In genomic region chr3:138067288-138067687, GRCm38 (mm10) we compare ENCODE assay signal across 20 mouse cellular contexts. TPM values are rescaled to one million over a fixed set of nuclear protein-coding genes. Genes with fewer than 3 reads are reported as not detected.
DNase-seq lines count a peak whose midpoint lies in the region; ATAC-seq and TF ChIP-seq lines count a peak whose summit lies in the region.
"Had no signal": no experiment of that assay in that cellular context is flagged by ENCODE, and none has a peak within 500 bp of the region (broad histone marks: within the 10 kb centered on the region; RNA-seq: fewer than 3 reads in every experiment).

Gene Gm5105, minus strand, starts transcription at chr3:138067388.

- no peak for TF ChIP-seq CTCF in forebrain, postnatal 0 days (IDR thresholded peaks at IDR 0.05; ENCODE audit: low read depth)

- no peaks in the 10 kb centered on the region for H3K9me3 ChIP-seq in forebrain, postnatal 0 days (ENCODE audit: low read length)
- H3K9me3 ChIP-seq in forebrain, embryonic 11.5 days (ENCODE audit: control insufficient read depth, low read length) = no peaks in the 10 kb centered on the region
- H3K9me3 ChIP-seq in kidney, embryonic 14.5 days (ENCODE audit: control insufficient read depth, low read length) = no peaks in the 10 kb centered on the region
- H3K9me3 ChIP-seq in hindbrain, embryonic 12.5 days (replicated peaks) = no peaks in the 10 kb centered on the region
- no peaks in the 10 kb centered on the region for H3K9me3 ChIP-seq in midbrain, embryonic 13.5 days
- H3K9me3 ChIP-seq: embryonic facial prominence, embryonic 13.5 days had no signal

- H3K4me1 ChIP-seq in forebrain, postnatal 0 days (ENCODE audit: insufficient read depth) = peaks cover 17% of the 10 kb centered on the region
- no peaks in the 10 kb centered on the region; the same call in 1 of the 2 replicates for H3K4me1 ChIP-seq in forebrain, embryonic 11.5 days (replicated peaks; ENCODE audit: control insufficient read depth, insufficient read depth, low read length)
- peaks cover 35% of the 10 kb centered on the region for H3K4me1 ChIP-seq in kidney, embryonic 14.5 days (ENCODE audit: control insufficient read depth, insufficient read depth, low read length)
- peaks cover 38% of the 10 kb centered on the region for H3K4me1 ChIP-seq in hindbrain, embryonic 12.5 days
- peaks cover 22% of the 10 kb centered on the region for H3K4me1 ChIP-seq in midbrain, embryonic 13.5 days (replicated peaks)

- no peak within 1 kb of the TSS for H3K9ac ChIP-seq in forebrain, postnatal 0 days
- H3K9ac ChIP-seq in forebrain, embryonic 11.5 days (ENCODE audit: low read length) = no peak within 1 kb of the TSS
- H3K9ac ChIP-seq in kidney, embryonic 14.5 days (ENCODE audit: low read depth, low read length) = no peak within 1 kb of the TSS
- H3K9ac ChIP-seq in hindbrain, embryonic 12.5 days = no peak within 1 kb of the TSS
- H3K9ac ChIP-seq in midbrain, embryonic 13.5 days (replicated peaks) = no peak within 1 kb of the TSS; the same call in 1 of the 2 replicates
- H3K9ac ChIP-seq: embryonic facial prominence, embryonic 13.5 days had no signal

- DNase-seq in forebrain, postnatal 0 days = no peak
- no peak for DNase-seq in forebrain, embryonic 11.5 days (ENCODE audit: low spot score)
- no peak for DNase-seq in kidney, adult 8-10 months
- DNase-seq in cerebellum, postnatal 36 days = no peak
- no peak for DNase-seq in lung, postnatal 36 days
- DNase-seq: B cell, adult 2 months; cerebellum, adult 9-10 months; lung, adult 18-20 months; retina, postnatal 1 day; thymus, adult 2 months had no signal

- no peaks in the 10 kb centered on the region for H3K27me3 ChIP-seq in forebrain, postnatal 0 days (ENCODE audit: insufficient read depth, low read length)
- H3K27me3 ChIP-seq in forebrain, embryonic 11.5 days (ENCODE audit: control insufficient read depth, insufficient read depth, low read length) = no peaks in the 10 kb centered on the region
- no peaks in the 10 kb centered on the region for H3K27me3 ChIP-seq in kidney, embryonic 14.5 days (ENCODE audit: control insufficient read depth, insufficient read depth, low read length)
- H3K27me3 ChIP-seq in hindbrain, embryonic 12.5 days = peaks cover 6% of the 10 kb centered on the region
- 0 out of 2 replicates have a peak, but pooled peaks cover 3% of the 10 kb centered on the region for H3K27me3 ChIP-seq in midbrain, embryonic 13.5 days
- H3K27me3 ChIP-seq: embryonic facial prominence, embryonic 13.5 days had no signal

- H3K4me2 ChIP-seq in forebrain, postnatal 0 days (ENCODE audit: low read depth) = 0 out of 2 replicates have a peak within 1 kb of the TSS, but pooled peaks have one; percentile 3
- no peak within 1 kb of the TSS for H3K4me2 ChIP-seq in forebrain, embryonic 11.5 days (ENCODE audit: low read depth, low read length, severe bottlenecking)
- H3K4me2 ChIP-seq in kidney, embryonic 14.5 days (replicated peaks; ENCODE audit: low read depth, low read length) = peak within 1 kb of the TSS; percentile 33
- H3K4me2 ChIP-seq in hindbrain, embryonic 12.5 days (replicated peaks) = peak within 1 kb of the TSS; percentile 31; the same call in 1 of the 2 replicates
- H3K4me2 ChIP-seq in midbrain, embryonic 13.5 days (replicated peaks) = peak within 1 kb of the TSS; percentile 12; the same call in 1 of the 2 replicates
- H3K4me2 ChIP-seq: embryonic facial prominence, embryonic 13.5 days had no signal

- no peak for ATAC-seq in forebrain, postnatal 0 days
- no peak for ATAC-seq in forebrain, embryonic 11.5 days (replicated peaks; ENCODE audit: low FRiP score)
- ATAC-seq in kidney, embryonic 14.5 days (ENCODE audit: low FRiP score, low TSS enrichment) = no peak
- ATAC-seq in hindbrain, embryonic 12.5 days (ENCODE audit: low FRiP score) = no peak
- ATAC-seq in midbrain, embryonic 13.5 days = no peak
- ATAC-seq: activated CD4-positive, CD25-positive, alpha-beta regulatory T cell, adult 4 months had no signal

- 94% methylated on average over 12 of the region's 12 CpGs for WGBS in forebrain, postnatal 0 days
- WGBS in forebrain, embryonic 11.5 days = 93% methylated on average over 12 of the region's 12 CpGs
- 91% methylated on average over 12 of the region's 12 CpGs for WGBS in kidney, embryonic 14.5 days
- 91% methylated on average over 12 of the region's 12 CpGs for WGBS in hindbrain, embryonic 12.5 days
- WGBS in midbrain, embryonic 13.5 days = 91% methylated on average over 12 of the region's 12 CpGs

- H3K36me3 ChIP-seq in forebrain, postnatal 0 days (ENCODE audit: insufficient read depth) = no peaks in the 10 kb centered on the region
- no peaks in the 10 kb centered on the region for H3K36me3 ChIP-seq in forebrain, embryonic 11.5 days (ENCODE audit: control insufficient read depth, insufficient read depth, low read length)
- H3K36me3 ChIP-seq in kidney, embryonic 14.5 days (ENCODE audit: control insufficient read depth, insufficient read depth, low read length) = no peaks in the 10 kb centered on the region
- no peaks in the 10 kb centered on the region for H3K36me3 ChIP-seq in hindbrain, embryonic 12.5 days
- no peaks in the 10 kb centered on the region for H3K36me3 ChIP-seq in midbrain, embryonic 13.5 days
- H3K36me3 ChIP-seq: embryonic facial prominence, embryonic 13.5 days had no signal

- peak within 1 kb of the TSS; percentile 54; the same call in 1 of the 2 replicates for H3K27ac ChIP-seq in forebrain, postnatal 0 days (ENCODE audit: low read depth, low read length)
- no peak within 1 kb of the TSS for H3K27ac ChIP-seq in forebrain, embryonic 11.5 days (ENCODE audit: low read depth, low read length)
- no peak within 1 kb of the TSS for H3K27ac ChIP-seq in kidney, embryonic 14.5 days (ENCODE audit: low read depth, low read length)
- H3K27ac ChIP-seq in hindbrain, embryonic 12.5 days = 0 out of 2 replicates have a peak within 1 kb of the TSS, but pooled peaks have one; percentile 46
- no peak within 1 kb of the TSS; the same call in 1 of the 2 replicates for H3K27ac ChIP-seq in midbrain, embryonic 13.5 days
- H3K27ac ChIP-seq: embryonic facial prominence, embryonic 13.5 days had no signal

- no peak within 1 kb of the TSS for H3K4me3 ChIP-seq in forebrain, postnatal 0 days (ENCODE audit: low read depth, low read length)
- no peak within 1 kb of the TSS for H3K4me3 ChIP-seq in forebrain, embryonic 11.5 days (ENCODE audit: low read depth, low read length)
- H3K4me3 ChIP-seq in kidney, embryonic 14.5 days (ENCODE audit: low read length) = no peak within 1 kb of the TSS
- no peak within 1 kb of the TSS for H3K4me3 ChIP-seq in hindbrain, embryonic 12.5 days
- H3K4me3 ChIP-seq in midbrain, embryonic 13.5 days (replicated peaks) = no peak within 1 kb of the TSS
- H3K4me3 ChIP-seq: embryonic facial prominence, embryonic 13.5 days had no signal

RNA-seq across cellular contexts. Expression of gene Gm5105, which starts in this region (rescaled TPM):
- total RNA-seq in forebrain, postnatal 0 days (2014; rRNA removed) = 0.15 and 0.38 TPM in 2 replicates
- 0.15 TPM in 2 replicates for polyA plus RNA-seq in forebrain, postnatal 0 days (2015; fragmentation: Nextera tagmentation; extraction: Ambion mirVana)
- polyA plus RNA-seq in forebrain, embryonic 11.5 days (2014; fragmentation: Nextera tagmentation; extraction: Ambion mirVana) = not detected in 2 replicates
- polyA plus RNA-seq in kidney, embryonic 14.5 days (2014; fragmentation: Nextera tagmentation; extraction: Ambion mirVana) = 0.22 and 0.24 TPM in 2 replicates
- not detected in 2 replicates for polyA plus RNA-seq in hindbrain, embryonic 12.5 days (2016; fragmentation: Nextera tagmentation; extraction: Ambion mirVana)
- polyA plus RNA-seq in midbrain, embryonic 13.5 days (2015; fragmentation: Nextera tagmentation; extraction: Ambion mirVana) = not detected in 2 replicates
- total RNA-seq: left cerebral cortex, postnatal 14 days; megakaryocyte progenitor cell, adult 5-6 weeks; MEL had no signal
- polyA plus RNA-seq: activated CD4-positive, CD25-positive, alpha-beta regulatory T cell, adult 4 months; embryonic facial prominence, embryonic 13.5 days; neural tube, embryonic 11.5 days; spleen, adult 2 months; thymus, adult 2 months had no signal

Comparison
In these comparisons a context has a peak if more than half of its experiments do, and no peak if none do; other contexts are left out.
1. H3K27ac ChIP-seq: peak in forebrain, postnatal 0 days (single experiment) and hindbrain, embryonic 12.5 days (single experiment); none in forebrain, embryonic 11.5 days (single experiment), kidney, embryonic 14.5 days (single experiment) and midbrain, embryonic 13.5 days (single experiment).